Mouse (Mus musculus): Measurements from ENCODE around the gene Snx5. TPM values are rescaled to one million over a fixed set of nuclear protein-coding genes. Genes with fewer than 3 reads are reported as not detected.

The Snx5 gene
- total RNA-seq (2022): 100 to 1,000 TPM in 3 of 4 experiments, 10 to 100 TPM in 1; 92.5 to 112 (median 101) TPM

- DNase-seq: peak; percentile 90
These were observed at the start of gene Snx5, which contains the start of gene Mgme1 for GRCm38 (mm10) chr2:144270507-144271420. Gene Snx5, minus strand, starts transcription at chr2:144270906. Gene Mgme1, plus strand, starts transcription at chr2:144270663.

GRCm38 (mm10) chr2:144311372-144311771 lies 40.7 kb upstream of the Snx5 start:
- no peak for DNase-seq

- no peak for DNase-seq
These were observed 39.6 kb upstream of the Snx5 start for GRCm38 (mm10) chr2:144310273-144310672.

GRCm38 (mm10) chr2:144308561-144308960 lies 37.9 kb upstream of the Snx5 start:
- DNase-seq: no peak

DNA sequence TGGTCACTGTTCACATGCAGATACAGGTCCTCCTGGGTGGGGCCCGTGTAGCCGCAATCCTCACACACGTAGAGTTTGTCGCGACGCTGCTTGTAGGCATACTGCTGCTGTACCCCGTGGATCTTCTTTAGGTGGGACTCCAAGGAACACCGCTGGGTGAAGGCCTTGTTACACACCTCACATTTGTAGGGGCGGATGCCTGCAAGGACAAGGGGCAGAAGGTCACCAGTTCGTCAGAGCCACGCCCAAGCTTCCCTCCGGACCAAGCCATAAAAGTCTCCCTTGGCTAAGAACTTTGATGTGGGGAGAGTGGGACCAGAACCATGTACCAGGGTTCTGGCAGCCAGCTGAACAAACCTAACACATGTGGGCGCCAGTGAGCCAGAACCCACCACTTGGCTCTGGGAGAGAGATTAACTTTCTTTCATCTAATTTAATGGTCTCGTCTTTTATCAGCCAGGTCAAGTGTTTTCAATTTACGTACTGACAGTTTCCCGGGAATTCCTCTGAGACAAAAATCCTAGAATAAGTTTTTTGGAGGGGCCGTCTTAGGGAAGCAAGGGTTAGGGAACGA lies 35.1 kb upstream of the Snx5 start:
- no peak for DNase-seq

DNA sequence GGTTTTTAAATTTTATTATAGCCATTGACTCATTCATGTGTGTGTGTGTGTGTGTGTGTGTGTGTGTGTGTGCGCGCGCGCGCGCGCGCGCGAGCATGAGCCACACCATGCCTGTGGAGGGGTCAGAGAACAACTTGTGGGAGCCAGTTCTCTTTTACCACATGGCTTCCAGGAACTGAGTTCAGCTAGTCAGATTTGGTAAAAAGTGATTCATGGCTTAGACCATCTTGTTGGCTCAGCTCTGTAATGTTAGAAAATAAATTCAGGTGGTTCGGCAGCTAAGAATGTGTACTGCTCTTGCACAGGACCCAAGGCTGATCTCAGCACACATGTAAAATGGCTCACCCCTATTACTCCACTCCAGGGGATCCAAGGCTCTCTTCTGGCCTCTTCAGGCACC lies 30.4 kb upstream of the Snx5 start:
- DNase-seq: no peak

GRCm38 (mm10) chr2:144299749-144300669 lies 29.3 kb upstream of the Snx5 start:
- no peak for DNase-seq

DNA sequence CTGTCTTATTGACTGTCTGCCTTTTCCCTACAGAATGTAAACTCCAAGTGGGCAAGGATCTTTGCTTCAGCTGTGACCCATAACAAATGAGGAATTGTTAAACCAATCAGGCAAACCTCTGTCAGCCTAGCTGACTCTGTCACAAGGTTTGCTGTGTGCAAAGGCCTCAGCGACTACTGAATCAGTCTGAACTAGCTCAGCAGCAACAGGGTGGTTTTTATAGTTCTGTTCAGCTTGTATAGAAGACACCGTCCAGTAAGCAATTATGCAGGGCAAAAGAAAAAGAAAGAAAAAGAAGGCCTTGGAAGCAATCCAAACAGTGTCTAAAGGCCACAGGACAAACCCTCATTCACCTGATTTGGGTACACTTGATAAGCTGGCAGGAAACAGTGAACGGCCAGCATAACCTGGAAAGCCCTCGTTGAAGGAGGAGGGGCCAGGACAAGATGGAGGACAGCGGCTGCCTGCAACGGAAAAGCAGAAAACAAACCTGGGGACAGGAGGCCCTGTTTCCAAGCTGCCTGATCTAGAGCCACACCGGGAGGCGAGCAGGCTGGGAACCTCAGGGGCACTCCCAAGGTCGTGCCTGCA lies 24.5 kb upstream of the Snx5 start:
- DNase-seq: no peak

- DNase-seq: no peak
These were observed 21.0 kb upstream of the Snx5 start for GRCm38 (mm10) chr2:144291600-144292305.

DNA sequence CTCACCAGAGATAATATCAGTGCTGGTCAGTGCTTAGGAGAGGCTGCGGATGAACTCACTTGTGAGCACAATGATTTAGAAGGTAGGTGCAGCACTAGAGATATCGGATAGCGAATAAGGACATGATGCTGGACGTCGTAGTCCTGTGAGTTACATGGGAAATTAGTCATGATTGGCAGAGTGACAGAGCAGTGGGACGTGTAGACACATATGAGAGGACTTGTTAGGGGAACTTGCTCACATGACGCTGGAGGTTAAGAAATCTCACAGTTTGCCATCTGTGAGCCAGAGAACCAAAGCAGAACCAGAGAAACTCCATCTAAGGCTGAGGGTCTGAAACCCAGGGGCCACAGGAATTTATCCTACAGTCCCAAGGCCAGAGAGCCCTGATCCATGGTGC lies 19.6 kb upstream of the Snx5 start:
- no peak for DNase-seq

DNA sequence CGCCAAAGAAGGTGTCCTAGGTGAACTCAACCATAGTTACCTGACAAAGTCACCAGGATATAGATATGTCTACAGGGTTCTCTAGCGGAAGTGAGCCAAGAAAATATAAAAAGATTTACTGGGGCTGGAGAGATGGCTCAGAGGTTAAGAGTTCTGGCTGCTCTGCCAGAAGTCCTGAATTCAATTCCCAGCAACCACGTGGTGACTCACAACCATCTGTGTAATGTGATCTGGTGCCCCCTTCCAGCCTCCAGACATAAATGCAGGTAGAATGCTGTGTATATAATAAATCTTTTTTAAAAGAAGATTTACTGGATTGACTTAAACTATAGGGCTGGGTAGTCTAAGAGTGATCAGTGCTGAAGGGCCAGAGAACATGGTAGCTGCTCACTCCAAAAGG lies 10.7 kb upstream of the Snx5 start:
- DNase-seq: no peak

DNA sequence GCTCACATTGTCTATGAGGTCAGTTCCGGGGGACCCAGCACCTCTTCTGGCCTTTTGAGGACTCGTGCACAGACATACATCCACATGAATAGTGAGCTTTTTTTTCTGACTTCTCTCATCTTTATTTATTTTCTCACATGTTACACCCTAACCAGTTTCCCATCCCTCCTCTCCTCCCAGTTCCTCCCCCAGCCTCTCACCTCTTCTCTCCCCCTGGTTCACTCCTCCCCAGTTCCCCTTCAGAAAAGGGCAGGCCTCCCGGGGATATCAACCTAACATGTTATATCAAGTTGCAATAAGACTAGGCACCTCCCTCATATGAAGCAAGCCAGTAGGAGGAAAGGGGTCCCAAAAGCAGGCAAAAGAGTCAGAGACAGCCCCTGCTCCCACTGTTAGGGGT lies 9.9 kb upstream of the Snx5 start:
- no peak for DNase-seq

DNA sequence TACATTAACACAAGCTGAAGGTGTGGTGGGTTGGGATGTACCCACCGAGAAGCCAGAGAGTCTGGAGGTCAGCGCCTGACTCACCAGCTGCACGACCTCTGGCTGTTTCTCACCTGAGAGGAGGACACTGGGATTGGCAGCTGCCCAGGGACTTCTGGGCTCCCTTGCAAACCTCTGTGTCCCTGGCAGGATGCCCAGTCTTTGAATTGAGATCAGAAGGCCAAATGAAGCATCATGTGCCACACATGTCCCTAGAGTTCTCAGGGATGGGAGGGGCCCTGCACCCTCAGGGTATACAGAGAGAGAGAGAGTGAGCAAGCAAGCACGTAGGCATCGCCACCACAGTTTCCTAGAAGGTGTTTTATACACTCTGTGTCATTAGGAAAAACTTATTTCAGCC lies 9.0 kb upstream of the Snx5 start:
- DNase-seq: peak; percentile 96

GRCm38 (mm10) chr2:144276885-144277284 lies 6.2 kb upstream of the Snx5 start:
- DNase-seq: no peak

GRCm38 (mm10) chr2:144274741-144275140 lies 4.0 kb upstream of the Snx5 start:
- peak; percentile 60 for DNase-seq

DNA sequence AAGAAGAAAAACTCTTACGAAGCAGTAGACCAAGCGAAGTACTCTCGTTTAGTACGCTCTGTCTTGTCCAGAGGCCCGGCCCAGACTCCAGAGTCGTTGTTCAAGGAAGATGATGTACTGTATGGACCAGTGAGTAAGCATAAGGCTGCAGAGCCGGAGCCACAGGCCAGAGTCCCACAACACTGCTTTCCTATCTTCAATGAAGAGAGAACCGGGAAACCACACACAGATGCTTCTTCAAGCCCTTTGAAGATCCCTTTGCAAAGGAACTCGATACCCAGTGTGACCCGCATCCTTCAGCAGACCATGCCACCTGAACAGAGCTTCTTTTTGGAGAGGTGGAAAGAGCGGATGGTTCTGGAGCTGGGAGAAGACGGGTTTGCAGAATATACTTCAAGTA lies 1.4 kb upstream of the Snx5 start:
- no peak for DNase-seq

- no peak for DNase-seq
These were observed 829 bp downstream of the Snx5 start for GRCm38 (mm10) chr2:144269679-144270475.

DNA sequence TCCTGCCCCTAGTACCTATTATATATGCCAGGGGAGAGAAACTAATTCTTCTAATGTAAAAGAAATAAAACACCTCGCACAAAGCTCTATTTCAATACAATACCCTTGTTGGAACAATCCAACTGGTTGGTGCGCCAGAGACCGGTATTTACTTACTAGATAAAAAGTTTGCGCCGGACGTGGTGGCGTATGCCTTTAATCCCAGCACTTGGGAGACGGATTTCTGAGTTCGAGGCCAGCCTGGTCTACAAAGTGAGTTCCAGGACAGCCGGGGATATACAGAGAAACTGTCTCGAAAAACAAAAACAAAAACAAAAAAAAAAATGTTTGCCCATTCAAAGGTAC lies 1.4 kb downstream of the Snx5 start:
- no peak for DNase-seq

DNA sequence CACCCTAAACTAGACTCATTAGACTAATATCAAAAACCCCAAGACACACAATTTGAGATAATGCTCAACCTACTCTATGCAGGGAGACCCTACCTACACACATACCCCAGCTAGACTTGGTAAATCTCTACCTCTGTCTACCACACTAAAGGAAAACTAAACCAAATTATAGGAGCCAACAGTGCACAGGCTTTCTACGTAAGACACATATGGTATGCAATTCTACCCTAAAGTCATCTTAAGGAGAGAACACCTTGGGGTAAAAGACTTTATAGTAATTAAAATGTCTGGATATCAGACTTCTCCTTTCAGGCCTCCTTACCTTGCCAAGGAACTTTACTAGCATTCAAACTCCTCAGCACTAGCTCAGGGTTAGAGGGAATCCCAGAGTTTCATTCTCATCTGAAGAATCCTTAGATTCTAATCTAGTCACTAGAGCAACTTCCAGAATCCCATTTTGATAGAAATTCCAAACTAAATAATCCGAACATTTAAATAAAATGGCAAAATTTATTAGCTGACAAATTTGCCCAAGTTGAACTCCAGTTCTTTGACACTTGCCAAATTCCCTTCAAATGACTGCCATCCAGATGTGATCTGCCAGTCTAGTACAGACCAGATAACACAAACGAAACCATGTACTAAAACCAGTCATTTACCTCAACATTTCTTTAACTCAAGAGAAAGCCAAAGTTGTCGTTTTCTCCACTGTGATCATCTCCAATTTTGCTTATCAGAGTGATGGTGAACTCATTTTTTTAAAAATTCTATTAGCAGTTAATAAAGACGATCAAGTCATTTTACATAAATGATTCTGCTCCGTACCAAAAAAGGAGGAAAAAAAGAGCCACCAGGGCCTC lies 2.0 kb downstream of the Snx5 start:
- DNase-seq: no peak

DNA sequence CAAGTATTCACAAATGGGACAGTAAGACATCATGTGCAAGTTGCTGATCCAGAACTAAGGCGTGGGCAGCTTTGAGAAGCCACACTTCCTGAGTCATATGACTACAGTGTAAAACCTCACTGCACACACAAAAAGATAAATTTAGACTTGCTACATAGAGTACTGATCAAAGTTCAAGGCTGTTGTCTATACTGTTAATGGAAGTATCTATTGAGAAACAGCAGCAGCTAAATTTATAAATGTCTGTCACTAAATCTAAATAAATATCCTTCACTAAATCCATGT lies 3.0 kb downstream of the Snx5 start:
- no peak for DNase-seq
